Mouse (Mus musculus) erythroblast, embryonic 14.5 days (primary cell): ENCODE data around the gene Lrrk1. TPM values are rescaled to one million over a fixed set of nuclear protein-coding genes. Genes with fewer than 3 reads are reported as not detected.

Source experiments
- H3K27me3 ChIP-seq: 2 replicates; pipeline ENCODE4 v1.6.1; 2012; ENCODE audit warnings: inconsistent platforms; ENCODE audit not compliant: control insufficient read depth
- H3K36me3 ChIP-seq: 2 replicates; pipeline ENCODE4 v1.6.1; 2012; ENCODE audit warnings: mild to moderate bottlenecking, inconsistent platforms; ENCODE audit not compliant: control insufficient read depth
- H3K4me1 ChIP-seq: 2 replicates; pipeline ENCODE4 v1.6.1; 2012; ENCODE audit warnings: inconsistent platforms; ENCODE audit not compliant: control insufficient read depth
- H3K4me3 ChIP-seq: replicated peaks from 2 replicates; pipeline ENCODE3; 2012; ENCODE audit warnings: moderate library complexity, mild to moderate bottlenecking, inconsistent platforms
- H3K9me3 ChIP-seq: 2 replicates; pipeline ENCODE4 v1.6.1; 2012; ENCODE audit warnings: low read length, inconsistent platforms, mixed read lengths; ENCODE audit not compliant: control insufficient read depth
- GATA1 ChIP-seq: IDR thresholded peaks from 2 replicates; pipeline ENCODE4 v1.6.1; 2012; ENCODE audit warnings: low read length, inconsistent platforms, mixed read lengths
- TAL1 ChIP-seq: IDR thresholded peaks from 3 replicates; pipeline ENCODE4 v1.6.1; 2012; ENCODE audit warnings: low read length, inconsistent platforms, mixed read lengths
- polyA plus RNA-seq: library from polyadenylated mRNA; stranded (reverse); fragments of >175 nt; gene quantifications from 2 replicates; pipeline ENCODE4 v1.2.3, GENCODE M21; 2012

The Lrrk1 gene
- 0.02 and 0.07 TPM in 2 replicates for polyA plus RNA-seq

GRCm38 (mm10) chr7:66387813-66388521, at the start of gene Lrrk1:
TSS of gene Lrrk1 (minus strand) at chr7:66388350.
- Histone ChIP-seq H3K27me3 (peaks cover 22% of the 10 kb centered on the region), H3K4me1 (peaks cover 18% of the 10 kb centered on the region), H3K36me3 (no peaks in the 10 kb centered on the region), H3K4me3 (peak within 1 kb of the TSS; percentile 62), H3K9me3 (no peaks in the 10 kb centered on the region)
- TF ChIP-seq TAL1 (no peak), GATA1 (no peak)

GRCm38 (mm10) chr7:66434453-66434935, 46.3 kb upstream of the Lrrk1 start:
- no peaks in the 10 kb centered on the region for H3K4me1 ChIP-seq
- H3K9me3 ChIP-seq, result no peaks in the 10 kb centered on the region
- no peaks in the 10 kb centered on the region for H3K36me3 ChIP-seq
- H3K27me3 ChIP-seq, result no peaks in the 10 kb centered on the region
- H3K4me3 ChIP-seq, result no peak overlapping the region
- TF ChIP-seq GATA1 (no peak), TAL1 (no peak)

- peaks cover 49% of the 10 kb centered on the region for H3K27me3 ChIP-seq
These were observed 39.4 kb upstream of the Lrrk1 start, which contains the start of gene Aldh1a3 for GRCm38 (mm10) chr7:66427437-66428161. TSS of gene Aldh1a3 (minus strand) at chr7:66427517.

GRCm38 (mm10) chr7:66427053-66427436, 38.9 kb upstream of the Lrrk1 start:
- no peak overlapping the region for H3K4me3 ChIP-seq
- peaks cover 49% of the 10 kb centered on the region for H3K27me3 ChIP-seq
- H3K36me3 ChIP-seq, result no peaks in the 10 kb centered on the region
- no peaks in the 10 kb centered on the region for H3K4me1 ChIP-seq
- H3K9me3 ChIP-seq, result no peaks in the 10 kb centered on the region
- TF ChIP-seq TAL1 (no peak), GATA1 (no peak)

More at GRCm38 (mm10) chr7:66427437-66428161, 39.4 kb upstream of the Lrrk1 start, which contains the start of gene Aldh1a3:
- Histone ChIP-seq H3K9me3 (no peaks in the 10 kb centered on the region), H3K4me3 (no peak within 1 kb of the TSS), H3K4me1 (no peaks in the 10 kb centered on the region), H3K36me3 (no peaks in the 10 kb centered on the region)
- no peak for TF ChIP-seq TAL1
- no peak for TF ChIP-seq GATA1

- Histone ChIP-seq H3K27me3 (peaks cover 24% of the 10 kb centered on the region), H3K4me1 (no peaks in the 10 kb centered on the region), H3K9me3 (no peaks in the 10 kb centered on the region), H3K36me3 (no peaks in the 10 kb centered on the region), H3K4me3 (no peak overlapping the region)
- no peak for TF ChIP-seq GATA1
- no peak for TF ChIP-seq TAL1
These were observed 33.8 kb upstream of the Lrrk1 start for GRCm38 (mm10) chr7:66421903-66422302.

GRCm38 (mm10) chr7:66418981-66419380, 30.8 kb upstream of the Lrrk1 start:
- Histone ChIP-seq H3K9me3 (no peaks in the 10 kb centered on the region; the same call in 1 of the 2 replicates), H3K27me3 (no peaks in the 10 kb centered on the region; the same call in 1 of the 2 replicates), H3K4me1 (no peaks in the 10 kb centered on the region), H3K4me3 (no peak overlapping the region), H3K36me3 (no peaks in the 10 kb centered on the region)
- TF ChIP-seq GATA1 (no peak), TAL1 (no peak)

GRCm38 (mm10) chr7:66416829-66417228, 28.7 kb upstream of the Lrrk1 start:
- H3K27me3 ChIP-seq, result no peaks in the 10 kb centered on the region
- H3K9me3 ChIP-seq, result no peaks in the 10 kb centered on the region; the same call in 1 of the 2 replicates
- TF ChIP-seq GATA1 (no peak), TAL1 (no peak)
- no peak overlapping the region for H3K4me3 ChIP-seq
- no peaks in the 10 kb centered on the region for H3K36me3 ChIP-seq
- no peaks in the 10 kb centered on the region for H3K4me1 ChIP-seq

GRCm38 (mm10) chr7:66413093-66413492, 24.9 kb upstream of the Lrrk1 start:
- Histone ChIP-seq H3K9me3 (no peaks in the 10 kb centered on the region; the same call in 1 of the 2 replicates), H3K4me1 (no peaks in the 10 kb centered on the region), H3K27me3 (no peaks in the 10 kb centered on the region), H3K36me3 (no peaks in the 10 kb centered on the region), H3K4me3 (no peak overlapping the region)
- TF ChIP-seq GATA1 (no peak), TAL1 (no peak)

- no peaks in the 10 kb centered on the region for H3K9me3 ChIP-seq
- no peak for TF ChIP-seq TAL1
- TF ChIP-seq GATA1, result no peak
- H3K4me1 ChIP-seq, result no peaks in the 10 kb centered on the region
- no peaks in the 10 kb centered on the region for H3K27me3 ChIP-seq
- H3K4me3 ChIP-seq, result no peak overlapping the region
- no peaks in the 10 kb centered on the region for H3K36me3 ChIP-seq
These were observed 21.3 kb upstream of the Lrrk1 start for GRCm38 (mm10) chr7:66409433-66409832.
